Mouse (Mus musculus) stomach, embryonic 14.5 days (tissue): ENCODE measurements around the gene Tpgs1. TPM values are rescaled to one million over a fixed set of nuclear protein-coding genes. Genes with fewer than 3 reads are reported as not detected.

Source experiments
- ATAC-seq: fragments of 200-750 bp; cut with Nextera tagmentation; 2 replicates; pipeline ENCODE4 v1.8.0; 2017; ENCODE audit warnings: low read depth, moderate TSS enrichment; ENCODE audit not compliant: insufficient number of reproducible peaks, insufficient read depth, low FRiP score
- H3K27ac ChIP-seq: fragments of 300-500 bp; sonication (generic); 2 replicates; pipeline ENCODE4 v1.5.1; 2014; ENCODE audit warnings: mild to moderate bottlenecking, low read length, moderate library complexity, mixed read lengths
- H3K27me3 ChIP-seq: fragments of 300-500 bp; sonication (generic); 2 replicates; pipeline ENCODE4 v1.6.1; 2014; ENCODE audit warnings: low read length, control low read depth, mixed read lengths; ENCODE audit not compliant: control insufficient read depth, insufficient read depth
- H3K36me3 ChIP-seq: fragments of 300-500 bp; sonication (generic); 2 replicates; pipeline ENCODE4 v1.6.1; 2014; ENCODE audit warnings: mild to moderate bottlenecking, control low read depth, low read length, moderate library complexity, mixed read lengths; ENCODE audit not compliant: control insufficient read depth, insufficient read depth
- H3K4me1 ChIP-seq: fragments of 300-500 bp; sonication (generic); 2 replicates; pipeline ENCODE4 v1.6.1; 2014; ENCODE audit warnings: low read length, control low read depth, mixed read lengths; ENCODE audit not compliant: control insufficient read depth, insufficient read depth
- H3K4me2 ChIP-seq: fragments of 300-500 bp; sonication (generic); replicated peaks from 2 replicates; pipeline ENCODE4 v1.6.1; 2014; ENCODE audit warnings: low read depth, low read length, control low read depth
- H3K4me3 ChIP-seq: fragments of 300-500 bp; sonication (generic); 2 replicates; pipeline ENCODE4 v1.5.1; 2014; ENCODE audit warnings: low read depth, low read length, control low read depth
- H3K9ac ChIP-seq: fragments of 300-500 bp; sonication (generic); replicated peaks from 2 replicates; pipeline ENCODE4 v1.6.1; 2014; ENCODE audit warnings: low read depth, mild to moderate bottlenecking, control low read depth, low read length, moderate library complexity, mixed read lengths
- H3K9me3 ChIP-seq: fragments of 300-500 bp; sonication (generic); 2 replicates; pipeline ENCODE4 v1.6.1; 2016; ENCODE audit warnings: low read depth, low read length, control low read depth; ENCODE audit not compliant: control insufficient read depth
- WGBS: fragments of 180-500 bp; shearing (Covaris S2); extraction: QIAGEN DNeasy Blood & Tissue Kit; methylation state at CpG from one replicate; pipeline ENCODE4 v1.1.7; 2014; 5-methylcytosine and 5-hydroxymethylcytosine counted together
- polyA plus RNA-seq: library from polyadenylated mRNA; unstranded; fragments of >200 nt; fragmentation: Nextera tagmentation; extraction: Ambion mirVana; gene quantifications from 2 replicates; pipeline ENCODE4 v1.2.1, GENCODE M21; 2014

Gene Tpgs1
- polyA plus RNA-seq, 1 experiment from 2014 or later, result 64.5 TPM

DNA sequence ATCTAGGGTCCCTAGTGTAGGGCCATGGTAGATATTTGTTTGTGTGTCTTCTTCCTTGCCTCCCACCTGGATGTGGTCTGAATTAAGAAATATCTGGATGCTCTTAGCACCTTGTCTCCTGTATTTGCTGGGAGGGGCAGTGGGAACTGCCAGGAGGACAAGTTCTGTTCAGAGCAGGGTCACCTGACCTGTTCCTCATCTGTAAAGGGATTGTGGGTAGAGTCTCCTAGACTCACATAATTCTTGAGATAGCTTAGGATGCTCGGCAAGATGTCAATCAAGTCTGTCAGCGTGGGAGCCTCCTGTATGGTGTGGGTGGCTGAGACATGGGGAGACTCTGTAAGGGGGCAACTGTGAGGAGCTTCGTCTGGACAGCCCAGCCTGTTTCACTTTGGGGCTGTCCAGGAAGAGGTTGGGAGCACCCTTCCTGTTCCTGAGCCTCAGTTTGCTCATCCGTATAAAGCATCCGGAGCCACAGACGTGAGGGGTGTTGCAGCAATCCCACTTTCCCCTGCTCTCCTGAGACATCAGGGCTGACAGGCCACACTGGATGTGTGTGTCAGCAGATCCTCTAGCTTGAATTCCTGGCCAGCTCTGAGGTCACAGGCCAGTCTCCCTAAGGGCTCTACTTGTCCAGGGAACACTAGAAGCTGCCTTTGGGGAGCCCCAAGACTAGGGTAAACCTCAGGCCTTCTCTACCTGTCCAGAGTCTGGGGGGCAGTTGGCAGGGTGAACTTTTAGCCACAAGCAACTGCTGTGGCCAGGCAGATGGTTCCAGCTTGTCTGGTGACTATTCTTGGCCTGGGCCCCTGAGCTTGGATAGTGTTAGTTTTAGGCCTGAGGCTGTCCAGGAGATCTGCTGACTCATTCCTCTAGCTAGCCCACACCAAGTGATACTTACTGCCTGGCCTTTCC is 14.8 kb downstream of the Tpgs1 start:
- H3K27ac ChIP-seq, result no peak overlapping the region
- H3K36me3 ChIP-seq, result peaks cover 48% of the 10 kb centered on the region

DNA sequence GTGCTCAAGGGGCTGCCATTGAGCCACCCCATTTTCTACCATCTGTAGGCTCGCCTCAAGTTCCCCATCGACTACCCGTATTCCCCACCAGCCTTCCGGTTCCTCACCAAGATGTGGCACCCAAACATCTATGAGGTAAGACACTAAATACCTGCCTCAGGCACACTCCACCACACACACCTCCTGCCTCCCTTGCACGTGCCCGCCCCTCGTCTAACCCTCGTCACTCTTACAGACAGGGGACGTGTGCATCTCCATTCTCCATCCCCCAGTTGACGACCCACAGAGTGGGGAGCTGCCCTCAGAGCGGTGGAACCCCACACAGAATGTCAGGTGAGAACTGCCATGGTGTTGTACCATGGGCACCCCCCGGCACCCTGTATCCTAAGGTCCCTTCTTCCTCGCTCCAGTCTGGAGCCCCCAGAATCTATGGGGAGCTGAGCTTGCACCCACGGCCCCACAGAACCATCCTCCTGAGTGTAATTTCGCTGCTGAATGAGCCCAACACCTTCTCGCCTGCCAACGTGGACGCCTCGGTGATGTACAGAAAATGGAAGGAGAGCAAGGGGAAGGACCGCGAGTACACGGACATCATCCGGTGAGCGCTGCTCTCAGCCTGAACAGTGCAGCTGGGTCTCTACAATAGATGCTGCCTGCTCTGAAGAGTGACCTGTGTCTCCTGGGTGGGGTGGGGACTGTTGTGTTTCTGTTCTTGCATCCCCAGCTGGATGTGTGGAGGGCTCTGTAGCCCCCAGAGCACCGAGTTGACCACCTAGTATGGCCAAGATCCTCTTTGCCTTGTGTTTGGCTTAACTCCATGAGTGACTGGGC is 15.8 kb downstream of the Tpgs1 start:
- Histone ChIP-seq H3K4me1 (peaks cover 18% of the 10 kb centered on the region; the same call in 1 of the 2 replicates), H3K9me3 (no peaks in the 10 kb centered on the region), H3K4me3 (no peak overlapping the region), H3K4me2 (no peak overlapping the region), H3K27ac (no peak overlapping the region), H3K36me3 (peaks cover 52% of the 10 kb centered on the region), H3K27me3 (no peaks in the 10 kb centered on the region), H3K9ac (no peak overlapping the region)
- 92% methylated on average over 25 of the region's 25 CpGs for WGBS
- ATAC-seq, result no peak

More for the DNA sequence above, 14.8 kb downstream of the Tpgs1 start:
- Histone ChIP-seq H3K9me3 (no peaks in the 10 kb centered on the region), H3K4me3 (peak overlapping the region; percentile 68; the same call in 1 of the 2 replicates), H3K4me1 (peaks cover 18% of the 10 kb centered on the region; the same call in 1 of the 2 replicates), H3K27me3 (no peaks in the 10 kb centered on the region), H3K4me2 (peak overlapping the region; percentile 90; the same call in 1 of the 2 replicates), H3K9ac (no peak overlapping the region; the same call in 1 of the 2 replicates)
- WGBS, result 84% methylated on average over 6 of the region's 6 CpGs
- no peak for ATAC-seq

DNA sequence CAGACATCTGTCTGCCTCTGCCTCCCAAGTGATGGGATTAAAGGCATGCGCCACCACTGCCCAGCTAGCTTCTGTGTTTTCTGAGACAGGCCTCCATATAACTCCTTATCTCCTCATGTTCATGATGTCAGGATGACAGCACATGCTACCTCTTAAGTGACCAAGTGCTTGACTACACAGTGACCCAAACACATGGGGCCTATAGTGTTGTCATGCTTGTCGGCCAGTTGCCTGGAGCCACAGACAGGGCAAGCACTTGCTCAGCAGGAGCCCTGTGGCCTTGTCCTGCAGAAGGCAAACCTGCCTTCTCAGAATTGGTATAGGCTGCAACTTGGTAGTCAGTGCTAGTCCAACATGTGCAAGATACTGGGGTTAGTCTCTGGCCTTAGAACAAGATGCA is 17.1 kb downstream of the Tpgs1 start:
- no peak overlapping the region for H3K27ac ChIP-seq
- H3K36me3 ChIP-seq, result peaks cover 52% of the 10 kb centered on the region
- H3K4me2 ChIP-seq, result no peak overlapping the region
- WGBS, result 85% methylated on average over 2 of the region's 2 CpGs
- peaks cover 13% of the 10 kb centered on the region; the same call in 1 of the 2 replicates for H3K4me1 ChIP-seq
- no peak overlapping the region for H3K4me3 ChIP-seq
- H3K9me3 ChIP-seq, result no peaks in the 10 kb centered on the region
- H3K27me3 ChIP-seq, result no peaks in the 10 kb centered on the region
- no peak overlapping the region for H3K9ac ChIP-seq
- no peak for ATAC-seq

DNA sequence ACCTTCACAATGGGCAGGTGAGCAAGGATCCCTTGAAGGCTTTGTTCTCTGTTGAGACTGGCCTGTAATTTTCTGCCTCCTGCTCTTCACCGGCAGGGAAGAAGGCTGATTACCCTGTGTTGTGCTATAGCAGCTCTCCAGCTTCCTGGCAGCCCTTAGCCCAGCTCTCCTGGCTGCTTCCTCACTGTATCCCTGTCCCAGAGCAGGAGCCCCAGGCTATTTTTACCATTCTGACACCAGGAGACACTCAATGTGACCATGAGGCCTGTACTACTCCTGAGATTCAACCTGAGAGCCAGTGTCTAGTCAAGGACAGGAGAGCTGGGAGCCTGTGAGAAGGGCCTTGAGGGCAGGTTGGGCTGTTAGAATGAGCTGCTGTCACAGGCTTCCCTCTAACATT is 17.5 kb downstream of the Tpgs1 start:
- Histone ChIP-seq H3K4me2 (no peak overlapping the region), H3K27ac (no peak overlapping the region), H3K36me3 (peaks cover 52% of the 10 kb centered on the region), H3K4me1 (peaks cover 13% of the 10 kb centered on the region; the same call in 1 of the 2 replicates), H3K4me3 (no peak overlapping the region), H3K27me3 (no peaks in the 10 kb centered on the region), H3K9ac (no peak overlapping the region), H3K9me3 (no peaks in the 10 kb centered on the region)
- WGBS, result 93% methylated on average over 1 of the region's 1 CpGs
- no peak for ATAC-seq

DNA sequence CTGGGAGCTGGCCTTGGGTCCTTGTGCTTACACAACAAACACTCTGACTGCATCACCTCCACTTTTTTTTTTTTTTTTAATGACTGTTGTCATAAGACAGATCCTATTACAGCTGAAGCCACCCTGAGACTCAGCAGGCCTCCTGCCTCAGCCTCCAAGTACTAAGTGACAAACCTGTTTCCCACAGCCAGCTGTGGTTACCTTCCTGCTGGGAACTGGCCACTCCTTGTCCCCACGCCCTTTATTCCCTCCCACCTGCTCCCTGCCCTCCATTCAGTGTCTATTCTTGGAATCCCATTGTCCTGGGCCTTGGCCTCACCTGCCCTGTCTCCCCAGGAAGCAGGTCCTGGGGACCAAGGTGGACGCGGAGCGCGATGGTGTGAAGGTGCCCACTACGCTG is 18.3 kb downstream of the Tpgs1 start:
- H3K4me3 ChIP-seq, result no peak overlapping the region
- H3K36me3 ChIP-seq, result peaks cover 52% of the 10 kb centered on the region
- peaks cover 13% of the 10 kb centered on the region; the same call in 1 of the 2 replicates for H3K4me1 ChIP-seq
- H3K4me2 ChIP-seq, result no peak overlapping the region
- no peak for ATAC-seq
- no peaks in the 10 kb centered on the region for H3K27me3 ChIP-seq
- no peak overlapping the region for H3K27ac ChIP-seq
- WGBS, result 94% methylated on average over 6 of the region's 6 CpGs
- peaks cover 2% of the 10 kb centered on the region; the same call in 1 of the 2 replicates for H3K9me3 ChIP-seq
- H3K9ac ChIP-seq, result no peak overlapping the region

DNA sequence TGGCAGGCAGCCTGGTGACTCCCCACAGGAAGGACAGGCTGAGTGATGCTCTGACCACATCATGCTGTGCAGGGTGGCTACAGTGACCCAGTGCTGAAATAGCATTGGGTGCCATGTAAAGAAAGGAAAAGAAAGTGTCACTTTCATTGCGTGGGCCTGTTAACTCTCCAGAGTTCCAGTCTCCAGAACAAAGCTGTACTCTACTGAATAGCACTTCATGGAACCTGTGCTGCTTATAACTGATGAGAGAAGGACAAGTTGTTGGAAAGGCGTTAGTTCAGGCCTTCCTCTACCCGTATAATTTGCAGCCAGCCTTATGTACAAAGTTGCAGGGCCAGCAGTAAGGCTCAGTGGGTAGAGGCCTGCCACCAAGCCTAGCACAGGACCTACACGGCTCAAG is 19.6 kb downstream of the Tpgs1 start, which contains the start of gene Gzmm:
Gzmm (plus strand) TSS at position 301 of the 400 bp plus-strand sequence.
- H3K4me3 ChIP-seq, result no peak within 1 kb of the TSS
- no peak for ATAC-seq
- peaks cover 52% of the 10 kb centered on the region for H3K36me3 ChIP-seq
- peaks cover 4% of the 10 kb centered on the region; the same call in 1 of the 2 replicates for H3K4me1 ChIP-seq
- 81% methylated on average over 4 of the region's 4 CpGs for WGBS
- no peaks in the 10 kb centered on the region for H3K27me3 ChIP-seq
- no peak within 1 kb of the TSS for H3K9ac ChIP-seq
- H3K9me3 ChIP-seq, result peaks cover 2% of the 10 kb centered on the region; the same call in 1 of the 2 replicates
- no peak within 1 kb of the TSS for H3K27ac ChIP-seq
- H3K4me2 ChIP-seq, result no peak within 1 kb of the TSS

DNA sequence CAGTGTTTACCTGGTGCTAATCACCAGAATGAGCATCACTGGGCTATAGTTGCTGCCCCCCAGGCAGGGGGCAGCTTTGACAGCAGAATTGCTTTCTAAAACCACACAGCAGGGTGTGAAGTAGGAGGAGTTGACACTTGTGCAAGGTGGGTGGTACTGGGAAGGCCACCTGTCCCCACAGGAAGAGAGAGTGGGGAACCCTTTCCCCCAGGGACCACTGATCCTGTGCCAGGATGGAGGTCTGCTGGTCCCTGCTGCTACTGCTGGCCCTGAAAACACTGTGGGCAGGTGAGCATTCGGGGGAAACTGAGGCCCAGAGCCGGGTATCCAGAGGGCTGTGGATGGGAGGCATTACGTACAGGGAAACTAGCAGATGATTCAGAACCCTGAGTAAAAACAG is 20.0 kb downstream of the Tpgs1 start:
- no peaks in the 10 kb centered on the region for H3K27me3 ChIP-seq
- WGBS, result 88% methylated on average over 3 of the region's 3 CpGs
- no peak overlapping the region for H3K9ac ChIP-seq
- H3K9me3 ChIP-seq, result peaks cover 2% of the 10 kb centered on the region; the same call in 1 of the 2 replicates
- no peak overlapping the region for H3K4me3 ChIP-seq
- H3K27ac ChIP-seq, result no peak overlapping the region
- no peak for ATAC-seq
- peaks cover 49% of the 10 kb centered on the region for H3K36me3 ChIP-seq
- H3K4me1 ChIP-seq, result no peaks in the 10 kb centered on the region
- H3K4me2 ChIP-seq, result no peak overlapping the region

DNA sequence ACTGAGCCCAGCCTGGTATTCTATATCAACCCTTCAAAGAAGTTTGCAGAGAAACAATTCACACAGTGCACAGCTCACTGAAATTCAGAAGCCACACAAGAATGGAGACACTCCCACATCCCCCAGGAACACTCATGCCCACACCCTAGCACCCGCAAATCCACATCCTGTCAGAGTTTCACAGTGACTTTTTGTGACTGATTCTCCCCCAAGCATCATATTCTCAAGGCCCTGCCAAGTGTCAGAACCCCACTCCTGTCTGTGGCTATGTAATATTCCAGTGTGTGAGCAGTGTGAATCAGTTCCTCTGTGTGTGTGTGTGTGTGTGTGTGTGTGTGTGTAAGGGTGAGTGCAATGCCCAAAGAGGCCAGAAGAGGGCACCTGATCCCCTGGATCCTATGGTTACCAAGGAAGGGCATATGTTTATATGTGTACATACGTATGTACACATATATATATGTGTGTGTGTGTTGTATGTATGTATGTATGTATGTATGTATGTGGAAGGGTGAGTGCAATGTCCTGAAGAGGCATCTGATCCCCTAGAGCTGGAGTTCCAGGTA is 22.9 kb downstream of the Tpgs1 start:
- H3K9me3 ChIP-seq, result peaks cover 2% of the 10 kb centered on the region; the same call in 1 of the 2 replicates
- no peak overlapping the region for H3K9ac ChIP-seq
- no peak for ATAC-seq
- H3K4me3 ChIP-seq, result no peak overlapping the region
- WGBS, result 96% methylated on average over 2 of the region's 2 CpGs
- H3K36me3 ChIP-seq, result peaks cover 22% of the 10 kb centered on the region
- no peaks in the 10 kb centered on the region for H3K27me3 ChIP-seq
- peaks cover 15% of the 10 kb centered on the region; the same call in 1 of the 2 replicates for H3K4me1 ChIP-seq
- H3K27ac ChIP-seq, result no peak overlapping the region
- H3K4me2 ChIP-seq, result no peak overlapping the region
